Mouse (Mus musculus): ENCODE results near the gene Cluh.

Gene Cluh

GRCm38 (mm10) chr11:74649095-74649646 lies at the start of gene Cluh:
TSS of gene Cluh (plus strand) at chr11:74649495.
- DNase-seq, result peak; percentile 99

- no peak for DNase-seq
These were observed 47.0 kb upstream of the Cluh start for GRCm38 (mm10) chr11:74602286-74602685.

- DNase-seq, result no peak
These were observed 39.2 kb upstream of the Cluh start for GRCm38 (mm10) chr11:74610068-74610467.

- no peak for DNase-seq
These were observed 38.6 kb upstream of the Cluh start, which contains the start of gene Rap1gap2 for GRCm38 (mm10) chr11:74610545-74611176. TSS of gene Rap1gap2 (minus strand) at chr11:74610915.

GRCm38 (mm10) chr11:74611437-74611836 lies 37.9 kb upstream of the Cluh start:
- DNase-seq, result no peak

- DNase-seq, result no peak
These were observed 35.9 kb upstream of the Cluh start for GRCm38 (mm10) chr11:74613428-74613827.

- DNase-seq, result no peak
These were observed 33.7 kb upstream of the Cluh start for GRCm38 (mm10) chr11:74615571-74615970.

GRCm38 (mm10) chr11:74619201-74619955 lies 29.9 kb upstream of the Cluh start, which contains the start of gene Ccdc92b:
TSS of gene Ccdc92b (plus strand) at chr11:74619605.
- peak; percentile 76 for DNase-seq

GRCm38 (mm10) chr11:74619956-74620300 lies 29.4 kb upstream of the Cluh start:
- no peak for DNase-seq

GRCm38 (mm10) chr11:74621974-74622669 lies 27.2 kb upstream of the Cluh start:
- no peak for DNase-seq

- peak; percentile 85 for DNase-seq
These were observed 25.6 kb upstream of the Cluh start for GRCm38 (mm10) chr11:74623693-74624092.

- no peak for DNase-seq
These were observed 24.0 kb upstream of the Cluh start for GRCm38 (mm10) chr11:74625333-74625732.

GRCm38 (mm10) chr11:74627481-74627880 lies 21.8 kb upstream of the Cluh start:
- DNase-seq, result no peak

- DNase-seq, result no peak
These were observed 17.2 kb upstream of the Cluh start for GRCm38 (mm10) chr11:74631880-74632789.

- DNase-seq, result peak; percentile 79
These were observed 14.6 kb upstream of the Cluh start for GRCm38 (mm10) chr11:74634490-74635275.

GRCm38 (mm10) chr11:74637486-74637885 lies 11.8 kb upstream of the Cluh start:
- DNase-seq, result no peak

- peak; percentile 89 for DNase-seq
These were observed 11.1 kb upstream of the Cluh start for GRCm38 (mm10) chr11:74637971-74638790.

- DNase-seq, result peak; percentile 23
These were observed 10.4 kb upstream of the Cluh start for GRCm38 (mm10) chr11:74638791-74639411.

- DNase-seq, result no peak
These were observed 9.7 kb upstream of the Cluh start for GRCm38 (mm10) chr11:74639628-74640027.

- no peak for DNase-seq
These were observed 1.3 kb upstream of the Cluh start for GRCm38 (mm10) chr11:74647966-74648365.

Measured in kidney, adult 9 months (tissue).